Mouse (Mus musculus): ENCODE results near the gene Vps18.

DNA sequence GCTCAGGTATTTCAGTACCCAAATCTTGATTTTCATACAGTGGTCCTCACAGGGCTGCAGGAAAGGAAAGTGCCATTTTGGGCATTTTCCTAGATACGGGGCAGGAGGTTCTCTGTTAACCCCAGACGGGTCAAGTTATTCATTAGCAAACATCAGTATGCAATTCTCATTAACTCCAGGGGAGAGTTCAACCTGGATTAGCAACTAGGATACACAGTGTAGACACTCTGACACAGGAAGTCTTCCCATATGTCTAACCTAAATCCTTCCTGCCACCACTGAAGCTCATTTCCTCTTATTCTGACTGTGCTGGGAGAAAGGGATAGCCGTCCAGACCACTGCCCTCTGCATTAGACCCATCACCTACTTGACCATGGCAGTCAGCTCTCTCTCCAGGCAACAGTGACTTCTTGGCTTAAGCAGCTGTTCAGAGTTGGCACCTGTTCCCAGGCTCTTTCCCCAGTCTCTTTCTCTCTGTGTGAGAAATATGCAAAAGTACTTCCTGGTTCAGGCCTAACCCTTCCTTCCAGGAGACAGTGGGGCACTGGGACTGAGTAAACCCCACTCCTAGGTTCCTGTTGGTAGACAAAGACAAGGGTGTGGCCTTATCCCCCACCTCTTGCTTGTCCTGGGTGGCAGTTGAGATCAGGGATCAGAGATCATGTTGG, 29.6 kb downstream of the Vps18 start:
- TF ChIP-seq CTCF (IDR thresholded peaks at IDR 0.05; ENCODE audit: low read depth) (no peak), EP300 (IDR thresholded peaks at IDR 0.05; ENCODE audit: low read depth) (no peak)

All from liver, embryonic 14.5 days (tissue).